Mouse (Mus musculus) mouse trophoblast stem cell (cell line): ENCODE results near the gene Washc3.

Experiments used
- in situ Hi-C, 2 experiments: fragments of 300-500 bp; cut with MseI, MboI; formaldehyde crosslinking; loops; 2 replicates in 1 of 2; 3 replicates in 1 of 2; pipeline ENCODE4 v1.15.1; 2025

Washc3 gene

GRCm38 (mm10) chr10:88200951-88201638, at the start of gene Washc3:
TSS of gene Washc3 (plus strand) at chr10:88201093.
- in situ Hi-C loops = no loop called here

- in situ Hi-C loops = no loop called here
Observed at GRCm38 (mm10) chr10:88151658-88152057, 49.2 kb upstream of the Washc3 start.

- in situ Hi-C loops = no loop called here
Observed at GRCm38 (mm10) chr10:88162096-88162495, 38.8 kb upstream of the Washc3 start.

GRCm38 (mm10) chr10:88162676-88163075, 38.2 kb upstream of the Washc3 start:
- in situ Hi-C loops = no loop called here

- in situ Hi-C loops = no loop called here
Observed at GRCm38 (mm10) chr10:88166158-88166557, 34.7 kb upstream of the Washc3 start.

- in situ Hi-C loops = no loop called here
Observed at GRCm38 (mm10) chr10:88167438-88168077, 33.3 kb upstream of the Washc3 start.

- in situ Hi-C loops = no loop called here
Observed at GRCm38 (mm10) chr10:88200541-88200940, 352 bp upstream of the Washc3 start.

- in situ Hi-C loops = no loop called here
Observed at GRCm38 (mm10) chr10:88201650-88202049, 757 bp downstream of the Washc3 start.

GRCm38 (mm10) chr10:88202581-88202980, 1.7 kb downstream of the Washc3 start:
- in situ Hi-C loops = no loop called here

- in situ Hi-C loops = no loop called here
Observed at GRCm38 (mm10) chr10:88203236-88203635, 2.3 kb downstream of the Washc3 start.

- in situ Hi-C loops = no loop called here
Observed at GRCm38 (mm10) chr10:88212644-88213043, 11.8 kb downstream of the Washc3 start.

- in situ Hi-C loops = no loop called here
Observed at GRCm38 (mm10) chr10:88214800-88215514, 14.1 kb downstream of the Washc3 start.

- in situ Hi-C loops = no loop called here
Observed at GRCm38 (mm10) chr10:88218161-88218560, 17.3 kb downstream of the Washc3 start.

- in situ Hi-C loops = no loop called here
Observed at GRCm38 (mm10) chr10:88221718-88222117, 20.8 kb downstream of the Washc3 start.

GRCm38 (mm10) chr10:88225421-88225820, 24.5 kb downstream of the Washc3 start:
- in situ Hi-C loops = no loop called here

GRCm38 (mm10) chr10:88227962-88228361, 27.1 kb downstream of the Washc3 start:
- in situ Hi-C loops = no loop called here

GRCm38 (mm10) chr10:88228521-88229017, 27.7 kb downstream of the Washc3 start:
- in situ Hi-C loops = no loop called here

GRCm38 (mm10) chr10:88231671-88232070, 30.8 kb downstream of the Washc3 start:
- in situ Hi-C loops = no loop called here

GRCm38 (mm10) chr10:88232765-88233164, 31.9 kb downstream of the Washc3 start:
- in situ Hi-C loops = no loop called here

GRCm38 (mm10) chr10:88244681-88245080, 43.8 kb downstream of the Washc3 start:
- in situ Hi-C loops = no loop called here

GRCm38 (mm10) chr10:88250300-88250699, 49.4 kb downstream of the Washc3 start:
- in situ Hi-C loops = no loop called here

- in situ Hi-C loops = no loop called here
Observed at GRCm38 (mm10) chr10:88252121-88252862, 51.4 kb downstream of the Washc3 start.
